Mouse (Mus musculus) bone marrow macrophage, adult 2 months (primary cell): ENCODE data around the gene Arfrp1.

ENCODE experiments used
- CTCF ChIP-seq: IDR thresholded peaks from 2 replicates; pipeline ENCODE4 v1.5.1; 2012; ENCODE audit warnings: low read depth, mild to moderate bottlenecking, low read length, moderate library complexity
- POLR2A ChIP-seq: IDR thresholded peaks from 2 replicates; pipeline ENCODE4 v1.6.1; 2012; ENCODE audit warnings: mild to moderate bottlenecking, low read depth, low read length, borderline replicate concordance

DNA sequence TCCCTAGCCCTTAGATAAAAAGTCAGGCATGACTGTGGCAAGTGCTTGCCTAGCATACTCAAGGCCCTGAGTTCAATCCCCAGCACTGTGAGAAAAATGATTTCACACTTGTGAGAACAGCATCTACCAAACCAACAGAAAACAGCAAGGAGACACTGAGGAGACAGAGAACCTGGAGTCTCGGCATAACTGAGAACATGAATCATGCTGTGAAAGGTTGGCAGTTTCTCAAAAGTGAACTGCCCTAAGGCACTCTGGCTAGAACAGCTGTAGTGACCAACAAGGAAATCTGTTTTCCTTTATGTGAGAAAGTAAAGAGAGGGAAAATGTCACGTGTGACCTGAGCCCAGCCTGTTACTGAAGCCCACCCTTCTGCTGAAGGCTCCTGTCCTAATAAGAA, 47.9 kb upstream of the Arfrp1 start:
- no peak for TF ChIP-seq CTCF
- no peak for TF ChIP-seq POLR2A
